Mouse (Mus musculus): ENCODE results near the gene Elmo3.

The Elmo3 gene

DNA sequence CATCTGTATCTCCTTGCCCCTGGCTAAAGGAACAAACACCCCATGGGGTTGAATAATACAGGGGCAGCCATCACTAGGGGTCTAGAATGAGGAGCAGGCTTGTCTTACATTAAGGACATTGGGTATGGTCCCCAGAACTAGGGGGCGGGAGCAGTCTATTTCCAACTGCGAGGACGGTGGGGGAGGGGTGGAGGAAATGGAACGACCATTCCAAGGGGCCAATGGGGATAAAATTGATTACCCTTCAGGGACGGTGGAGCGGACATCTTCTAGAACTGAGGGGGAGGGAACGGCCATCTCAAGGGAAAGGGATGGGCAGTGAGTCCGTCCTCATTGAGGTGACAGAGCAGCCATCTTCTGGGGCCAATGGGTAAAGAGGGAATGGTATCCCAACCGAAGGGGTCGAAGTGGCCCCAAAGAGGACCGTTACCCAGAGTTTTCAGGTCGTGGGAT lies 20.3 kb downstream of the Elmo3 start:
- DNase-seq (ENCODE audit: low read depth in 1 of 2, low spot score in 2 of 2), result no peak

DNA sequence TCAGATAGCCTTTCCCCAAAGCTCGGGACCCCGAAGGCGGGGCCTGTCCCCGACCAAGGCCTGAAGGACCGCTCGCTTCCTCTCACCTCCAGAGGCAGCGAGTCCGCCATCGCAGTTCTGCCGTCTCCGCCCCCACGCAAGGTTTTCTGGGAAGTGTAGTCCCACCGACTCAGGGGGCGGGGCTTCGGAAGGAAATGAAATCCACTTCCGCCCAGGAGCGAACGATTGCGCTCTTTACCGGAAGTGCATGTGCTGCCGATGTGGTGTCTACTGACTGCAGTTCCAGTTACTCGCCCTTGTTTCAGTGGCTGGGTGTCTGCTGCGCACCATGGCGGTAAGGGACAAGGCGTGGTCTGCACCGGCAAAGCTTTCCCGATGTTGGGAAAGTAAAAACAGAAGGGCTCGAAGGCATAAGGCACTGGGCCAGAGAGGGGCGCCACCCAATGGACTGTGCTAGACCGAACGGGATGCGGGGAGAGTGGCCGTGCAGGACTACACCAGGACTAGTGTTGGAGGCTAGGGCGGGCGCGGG lies 20.8 kb downstream of the Elmo3 start, which contains the start of the genes Lrrc29 and Tmem208:
TSS of gene Lrrc29 (minus strand) at position 138 of the 532 bp plus-strand sequence.
TSS of gene Tmem208 (plus strand) at position 214 of the 532 bp plus-strand sequence.
- DNase-seq (ENCODE audit: low read depth in 1 of 2, low spot score in 2 of 2), result peak; percentile 94

DNA sequence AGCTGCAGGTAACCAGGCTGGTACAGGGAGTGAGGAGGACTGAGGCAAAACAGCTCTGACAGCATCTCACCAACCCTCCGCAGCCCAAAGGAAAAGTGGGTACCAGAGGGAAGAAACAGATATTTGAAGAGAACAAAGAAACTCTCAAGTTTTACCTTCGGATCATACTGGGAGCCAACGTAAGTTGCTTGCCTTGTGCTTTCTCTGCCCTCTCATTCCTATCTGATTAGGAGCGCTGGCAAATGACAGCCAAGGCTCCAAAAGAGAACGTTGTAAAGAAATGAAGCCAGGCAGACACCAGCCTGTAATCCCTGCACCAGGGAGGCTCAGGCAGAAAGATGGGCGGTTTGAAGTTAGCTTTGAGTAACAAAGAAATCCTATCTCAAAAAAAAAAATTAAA lies 21.6 kb downstream of the Elmo3 start:
- no peak for DNase-seq (ENCODE audit: low read depth in 1 of 2, low spot score in 2 of 2)

DNA sequence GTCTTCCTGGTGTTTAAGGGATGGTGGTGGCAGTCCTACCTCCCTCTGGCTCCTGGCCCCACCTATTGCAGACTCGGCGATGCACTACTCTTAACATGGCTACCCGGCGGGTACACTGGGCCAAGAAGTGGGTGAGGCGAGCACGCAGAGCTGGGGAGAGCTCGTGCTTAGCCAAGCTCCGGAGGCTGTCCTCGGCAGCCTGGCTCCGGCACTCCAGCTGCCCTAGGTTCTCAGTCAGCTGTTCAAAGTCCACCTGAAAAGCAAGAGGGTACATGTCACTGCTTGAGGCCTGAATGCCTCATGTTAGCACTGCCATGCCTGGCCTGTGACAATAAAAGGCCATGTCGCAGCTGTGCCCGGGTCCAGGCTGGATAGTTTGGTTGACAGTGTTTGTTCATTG lies 24.9 kb downstream of the Elmo3 start:
- DNase-seq (ENCODE audit: low read depth in 1 of 2, low spot score in 2 of 2), result no peak

DNA sequence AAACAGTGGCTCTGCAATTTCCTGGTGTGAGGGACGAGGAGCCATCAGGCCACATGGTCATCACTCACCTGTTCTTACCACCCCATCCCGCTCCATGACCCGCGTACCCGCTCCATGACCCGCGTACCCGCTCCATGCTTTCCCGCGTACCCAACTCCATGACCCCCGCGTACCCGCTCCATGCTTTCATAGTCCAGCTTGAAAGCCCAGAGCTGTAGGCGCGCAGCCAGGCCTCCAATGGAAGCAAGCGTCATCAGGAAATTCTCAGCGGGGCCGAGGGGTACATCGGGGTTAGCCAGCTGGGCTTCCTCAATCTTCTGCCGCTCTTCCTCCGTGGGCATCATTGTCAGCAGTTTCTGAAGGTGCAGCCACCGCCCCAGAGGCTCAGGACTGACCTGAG lies 26.1 kb downstream of the Elmo3 start:
- DNase-seq (ENCODE audit: low read depth in 1 of 2, low spot score in 2 of 2), result no peak

DNA sequence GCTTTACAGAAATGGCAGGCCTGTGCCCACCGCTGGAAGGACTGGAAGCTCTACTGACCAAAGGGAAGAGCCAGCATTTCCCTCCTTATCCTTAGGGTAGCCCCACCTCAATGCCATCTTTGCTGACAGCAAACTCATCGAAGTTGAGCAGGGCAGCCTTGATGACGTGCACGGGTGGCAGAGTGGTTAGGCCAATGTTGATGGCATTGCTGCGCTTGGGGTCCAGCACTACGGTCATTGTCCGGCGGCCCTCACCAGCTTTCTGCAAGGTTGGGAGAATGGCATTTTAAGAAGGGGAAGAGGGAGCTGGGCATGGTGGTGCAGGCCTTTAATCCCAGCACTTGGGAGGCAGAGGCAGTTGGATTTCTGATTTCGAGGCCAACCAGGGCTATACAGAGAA lies 26.5 kb downstream of the Elmo3 start:
- no peak for DNase-seq (ENCODE audit: low read depth in 1 of 2, low spot score in 2 of 2)

DNA sequence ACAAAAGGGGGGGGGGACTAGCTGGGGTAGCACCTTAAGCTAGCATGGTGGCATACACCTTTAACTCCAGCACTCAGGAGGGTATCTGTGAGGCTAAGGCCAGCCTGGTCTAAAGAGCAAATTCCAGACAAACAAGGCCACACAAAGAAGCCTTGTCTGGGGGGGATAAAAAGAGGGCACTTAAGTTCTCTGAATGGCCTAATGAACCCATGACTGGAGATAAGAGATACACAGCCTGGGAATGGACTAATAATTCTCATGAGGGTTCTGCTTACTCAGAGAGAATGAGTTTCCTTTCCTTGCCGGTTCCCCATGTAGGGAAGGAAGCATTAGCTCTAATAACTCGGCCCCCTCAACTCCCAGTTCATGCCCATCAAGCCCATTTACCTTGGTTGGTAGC lies 27.1 kb downstream of the Elmo3 start:
- DNase-seq (ENCODE audit: low read depth in 1 of 2, low spot score in 2 of 2), result no peak

DNA sequence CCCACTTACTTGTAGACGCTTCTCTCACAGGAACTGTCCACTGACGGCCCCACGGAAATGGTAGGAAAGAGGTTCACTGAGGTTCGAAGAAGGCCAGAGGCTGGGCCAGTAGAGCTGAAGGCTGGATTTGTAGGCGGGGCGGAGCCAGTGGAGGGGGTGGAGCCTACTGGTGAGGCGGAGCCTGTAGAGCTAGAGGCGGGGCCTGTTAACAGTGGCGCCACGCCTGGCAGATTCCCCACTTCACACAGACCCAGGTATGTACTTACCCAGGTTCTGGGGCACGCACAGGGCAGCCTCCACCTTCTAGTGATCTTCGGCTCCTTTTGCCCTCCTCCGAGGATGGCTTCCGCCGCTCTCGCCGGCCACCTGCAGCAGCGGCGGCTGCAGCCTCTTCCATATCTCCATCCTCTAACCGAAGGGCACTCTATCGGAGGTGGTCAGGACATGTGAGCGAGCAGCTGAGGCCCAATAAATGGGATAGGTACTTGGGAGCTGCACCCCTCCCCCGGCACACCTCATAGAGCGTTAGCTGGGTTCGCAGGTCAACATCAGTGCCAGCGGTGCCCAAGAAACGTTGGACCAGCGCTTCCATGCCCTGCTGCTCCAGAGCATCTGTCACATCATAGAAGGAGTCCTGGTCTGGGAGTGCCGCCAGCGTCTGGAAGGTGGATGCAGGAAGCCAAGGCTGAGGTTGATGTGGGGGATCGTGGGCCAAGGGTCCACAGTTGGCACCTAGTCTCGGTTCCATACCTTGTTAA lies 31.2 kb downstream of the Elmo3 start:
- no peak for DNase-seq (ENCODE audit: low read depth in 1 of 2, low spot score in 2 of 2)

DNA sequence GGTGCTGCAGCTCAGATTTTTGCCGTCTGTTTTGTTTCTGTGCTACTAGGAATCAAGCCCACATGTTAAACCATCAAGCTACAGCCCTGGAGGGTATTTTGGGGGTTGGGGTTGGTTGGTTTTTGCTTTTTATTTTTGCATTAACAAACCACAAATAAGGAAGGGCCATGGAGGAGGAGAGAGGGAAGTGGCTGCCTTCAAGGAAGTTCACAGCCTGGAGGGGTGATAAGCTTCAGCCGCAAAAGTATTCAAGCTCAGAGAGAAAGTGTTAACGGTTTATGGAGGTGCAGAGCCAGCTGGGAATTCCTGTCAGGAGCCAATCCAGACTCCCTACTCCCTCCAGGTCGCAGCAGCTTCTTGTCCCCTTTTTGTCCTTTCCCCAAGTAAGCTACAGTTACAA lies 33.6 kb downstream of the Elmo3 start:
- DNase-seq (ENCODE audit: low read depth in 1 of 2, low spot score in 2 of 2), result no peak

DNA sequence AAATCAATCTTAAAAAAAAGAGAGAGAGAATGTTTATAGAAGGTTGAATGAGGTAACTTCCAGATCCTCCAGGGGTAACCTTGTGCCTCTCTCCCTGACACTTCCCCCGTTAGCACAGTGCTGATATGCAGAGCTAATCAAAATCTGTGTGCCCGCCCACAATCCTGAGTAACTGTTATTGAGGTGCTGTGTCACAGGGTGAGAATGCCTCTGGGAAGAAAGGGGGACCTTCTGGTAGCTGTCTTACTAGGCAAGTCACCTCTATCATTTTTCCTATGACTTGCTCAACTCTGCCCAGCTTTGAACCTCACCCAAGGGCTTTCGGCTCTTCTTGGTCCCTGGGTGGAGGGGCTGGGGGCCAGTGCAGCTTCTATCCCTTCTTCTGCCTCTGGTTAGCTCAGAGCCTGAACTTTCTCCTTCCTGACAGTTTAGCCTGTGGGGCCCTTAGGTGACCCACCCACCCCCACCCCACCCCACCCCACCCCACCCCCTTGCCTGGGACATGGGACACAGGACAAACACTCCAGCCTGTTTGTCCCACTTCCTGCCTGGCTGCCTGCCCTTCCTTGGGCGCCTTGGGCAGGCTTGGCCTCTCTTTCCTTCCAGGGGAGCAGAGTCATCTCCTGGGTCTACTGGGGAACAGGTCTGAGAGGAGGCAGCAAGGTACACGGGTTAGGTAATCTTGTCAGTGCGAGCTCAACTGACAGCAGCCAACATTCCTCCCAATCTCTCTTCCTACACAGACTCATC lies 34.7 kb downstream of the Elmo3 start:
- DNase-seq (ENCODE audit: low read depth in 1 of 2, low spot score in 2 of 2), result no peak

DNA sequence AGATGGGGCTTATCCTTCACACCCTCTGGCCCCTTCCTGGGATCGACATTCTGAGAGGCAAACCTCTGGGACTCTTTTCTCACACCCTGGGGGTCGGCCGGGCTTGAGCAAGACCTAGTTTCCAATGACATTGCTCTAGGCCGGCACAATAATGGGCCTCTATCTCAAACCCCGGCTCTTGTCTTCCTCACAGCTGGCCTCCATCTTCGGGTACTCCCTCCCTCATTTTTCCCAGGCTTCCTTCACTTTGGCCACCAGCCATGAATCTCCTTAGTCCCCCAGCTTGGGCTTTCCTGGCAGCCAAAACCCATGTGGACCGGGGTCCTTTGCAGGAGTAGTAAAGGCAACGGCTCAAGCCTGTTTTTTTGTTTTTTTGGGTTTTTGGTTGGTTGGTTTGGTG lies 36.0 kb downstream of the Elmo3 start:
- DNase-seq (ENCODE audit: low read depth in 1 of 2, low spot score in 2 of 2), result no peak

DNA sequence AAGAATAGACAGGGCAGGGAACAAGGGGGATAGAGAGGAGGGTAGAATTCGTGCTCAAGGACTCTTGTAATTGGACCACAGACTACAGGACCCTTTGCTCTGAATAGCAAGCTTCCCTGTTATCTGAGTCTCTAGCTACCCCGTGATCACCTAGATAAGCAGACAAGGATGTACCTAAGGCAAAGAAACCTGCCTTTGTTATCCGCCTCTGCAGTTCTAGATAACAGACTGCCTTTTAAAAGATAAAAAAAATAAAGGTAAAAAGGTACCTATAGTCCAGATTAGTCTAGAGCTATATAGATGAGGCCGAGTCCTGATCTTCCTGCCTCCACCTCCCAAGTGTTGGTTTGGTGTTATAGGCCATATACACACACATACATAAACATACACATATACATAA lies 37.4 kb downstream of the Elmo3 start:
- no peak for DNase-seq (ENCODE audit: low read depth in 1 of 2, low spot score in 2 of 2)

DNA sequence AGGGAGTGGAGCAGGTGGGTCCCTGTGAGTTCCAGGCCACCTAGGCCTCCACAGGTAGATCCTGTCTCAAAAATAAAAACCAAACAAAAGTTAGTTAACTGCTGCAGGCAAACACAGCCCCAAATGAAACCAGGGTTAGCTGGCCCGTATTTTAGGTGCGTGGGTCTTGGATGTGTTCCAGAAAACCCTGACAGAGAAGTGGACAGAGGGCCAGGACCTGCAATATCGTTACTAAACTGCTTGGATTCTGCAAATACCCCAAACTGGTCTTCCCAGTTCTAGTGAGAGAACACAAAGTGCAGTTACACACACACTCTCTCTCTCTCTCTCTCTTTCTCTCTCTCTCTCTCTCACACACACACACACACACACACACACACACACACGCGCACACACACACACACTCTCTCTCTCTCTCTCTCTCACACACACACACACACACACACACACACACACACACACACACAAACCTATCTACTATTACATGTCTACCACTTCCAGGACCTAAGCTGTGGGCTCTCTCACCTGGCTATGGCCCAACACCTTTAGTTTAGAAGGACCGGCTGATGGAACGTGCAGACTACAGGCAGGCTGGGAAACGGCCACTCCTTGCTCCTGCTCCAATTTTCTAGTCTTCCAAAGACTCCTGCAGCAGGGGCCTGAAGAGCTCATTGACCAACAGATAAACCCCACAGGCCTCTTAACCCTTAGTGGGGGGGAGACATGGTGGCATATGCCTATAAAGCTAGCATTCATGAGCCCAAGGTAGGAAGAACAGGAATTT lies 38.6 kb downstream of the Elmo3 start:
- DNase-seq (ENCODE audit: low read depth in 1 of 2, low spot score in 2 of 2), result no peak

DNA sequence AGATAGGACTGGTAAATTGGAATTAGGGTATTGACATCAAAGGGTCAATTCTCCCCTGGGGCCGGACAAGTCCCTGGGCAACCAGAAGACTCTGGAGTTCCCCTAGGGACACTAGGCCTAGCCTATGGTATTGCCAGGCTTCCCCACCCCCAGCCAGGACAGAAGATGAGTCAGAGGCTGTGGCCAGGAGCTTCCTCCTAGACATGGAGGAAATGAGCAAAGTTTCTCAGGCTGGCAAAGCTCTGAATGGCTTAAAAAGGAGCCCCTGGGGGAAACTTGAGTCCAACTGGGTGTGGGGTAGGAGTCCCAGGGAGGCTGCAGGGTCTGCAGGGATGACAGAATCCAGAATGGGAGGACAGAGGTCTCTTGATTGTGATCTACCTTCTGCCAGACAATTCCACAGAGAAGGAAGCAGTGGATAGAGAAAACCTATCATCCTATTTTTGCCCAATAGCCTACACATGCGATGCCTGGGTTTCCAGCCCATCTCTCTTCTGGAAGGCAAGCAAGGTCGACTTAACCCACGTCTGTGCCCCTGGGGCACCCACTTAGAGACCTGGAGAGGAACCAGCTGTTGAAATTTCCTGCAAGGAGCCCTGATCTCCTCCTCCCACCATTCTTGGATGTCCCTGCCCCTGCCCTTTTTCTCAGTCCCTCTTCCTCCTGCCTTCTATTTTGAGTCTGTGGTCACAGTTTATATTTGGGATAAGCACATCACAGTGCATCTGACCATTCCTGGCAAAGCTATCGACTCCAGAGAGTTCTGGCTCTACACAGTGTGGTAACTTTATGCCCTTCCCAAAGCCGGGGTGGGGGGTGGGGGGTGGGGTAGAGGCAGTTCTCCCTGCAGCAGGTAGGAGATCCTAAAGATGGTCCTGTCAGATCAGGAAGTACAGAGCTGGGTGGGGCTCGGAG lies 39.9 kb downstream of the Elmo3 start:
- peak; percentile 55 to 60 for DNase-seq (ENCODE audit: low read depth in 1 of 2, low spot score in 2 of 2)

DNA sequence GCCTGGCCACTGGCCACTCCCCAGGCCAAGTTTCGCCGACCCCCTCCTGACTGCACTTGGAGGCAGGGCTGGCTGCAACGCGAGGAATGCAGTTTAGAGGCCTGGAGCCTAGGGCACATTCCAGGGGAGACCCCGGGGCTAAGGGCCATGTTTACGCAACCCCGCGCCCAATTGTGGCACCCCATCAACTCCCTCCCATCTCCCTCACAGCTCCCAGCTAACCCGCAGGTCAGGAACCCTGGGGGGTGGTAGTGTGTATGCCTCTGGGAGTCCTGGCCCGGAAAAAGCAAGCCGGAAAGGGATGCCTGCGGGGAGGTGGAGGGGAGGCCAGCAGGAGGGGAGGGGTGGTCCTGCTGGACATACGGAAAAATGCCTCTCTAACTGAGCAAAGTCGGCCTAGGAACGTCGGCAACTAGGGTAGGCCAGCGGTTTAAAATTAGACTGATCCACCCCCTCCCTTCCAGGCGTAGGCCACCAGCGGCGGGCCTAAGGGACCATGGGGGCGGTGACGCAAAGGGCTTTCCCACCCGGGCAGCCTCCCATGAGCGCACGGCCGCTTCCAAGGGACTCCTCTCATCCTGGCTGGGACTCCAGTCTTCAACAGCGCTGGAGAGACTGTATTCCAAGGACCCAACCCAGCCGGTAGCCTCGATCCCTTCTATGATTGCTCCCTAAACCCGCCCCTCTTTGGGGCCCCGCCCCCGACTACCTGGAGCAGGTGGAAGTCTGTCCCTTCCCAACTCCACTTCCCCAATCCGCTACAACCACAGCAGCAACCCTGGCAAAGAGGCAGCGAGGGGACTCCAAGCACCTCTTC lies 41.4 kb downstream of the Elmo3 start:
- no peak for DNase-seq (ENCODE audit: low read depth in 1 of 2, low spot score in 2 of 2)

DNA sequence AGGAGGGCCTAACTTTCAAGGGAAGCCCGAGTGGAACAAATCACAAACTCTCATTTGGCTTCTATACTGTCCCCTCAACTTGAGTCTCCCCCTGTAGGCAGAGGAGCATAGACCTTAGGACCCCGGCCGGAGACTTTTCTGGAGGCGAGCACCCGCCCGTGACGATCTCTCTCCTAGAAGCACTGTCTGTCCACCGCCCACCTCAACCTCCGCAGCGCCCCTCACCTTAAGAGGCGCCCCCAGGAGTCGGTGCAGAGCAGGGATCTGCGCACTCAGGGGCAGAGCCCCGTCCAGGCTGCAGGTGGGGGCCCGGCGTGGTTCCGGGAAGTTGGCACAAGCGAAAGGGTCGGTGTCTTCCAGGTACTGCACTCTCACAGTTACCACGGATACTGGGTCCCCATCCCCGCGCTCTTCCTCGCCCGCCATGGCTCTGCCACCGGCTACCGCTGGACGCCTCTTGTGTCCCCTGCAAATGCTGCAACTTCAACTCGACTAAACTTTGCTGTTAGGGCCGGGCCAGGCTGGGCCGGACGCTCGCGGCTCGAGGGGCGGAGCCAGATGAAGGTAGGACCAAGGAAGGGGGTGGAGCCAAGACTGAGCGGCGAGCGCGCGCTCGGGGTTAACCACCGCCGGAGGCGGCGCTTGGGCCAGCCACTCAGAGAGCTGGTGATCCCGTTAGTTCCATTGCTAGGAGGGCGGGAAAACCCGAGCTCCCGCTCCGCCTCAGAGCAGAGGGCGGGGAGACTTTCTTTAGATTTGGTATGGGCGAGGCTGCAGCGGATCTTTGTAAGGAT lies 42.2 kb downstream of the Elmo3 start, which contains the start of gene Fhod1:
TSS of gene Fhod1 (minus strand) at position 526 of the 794 bp plus-strand sequence.
- peak; percentile 77 to 82 for DNase-seq (ENCODE audit: low read depth in 1 of 2, low spot score in 2 of 2)

DNA sequence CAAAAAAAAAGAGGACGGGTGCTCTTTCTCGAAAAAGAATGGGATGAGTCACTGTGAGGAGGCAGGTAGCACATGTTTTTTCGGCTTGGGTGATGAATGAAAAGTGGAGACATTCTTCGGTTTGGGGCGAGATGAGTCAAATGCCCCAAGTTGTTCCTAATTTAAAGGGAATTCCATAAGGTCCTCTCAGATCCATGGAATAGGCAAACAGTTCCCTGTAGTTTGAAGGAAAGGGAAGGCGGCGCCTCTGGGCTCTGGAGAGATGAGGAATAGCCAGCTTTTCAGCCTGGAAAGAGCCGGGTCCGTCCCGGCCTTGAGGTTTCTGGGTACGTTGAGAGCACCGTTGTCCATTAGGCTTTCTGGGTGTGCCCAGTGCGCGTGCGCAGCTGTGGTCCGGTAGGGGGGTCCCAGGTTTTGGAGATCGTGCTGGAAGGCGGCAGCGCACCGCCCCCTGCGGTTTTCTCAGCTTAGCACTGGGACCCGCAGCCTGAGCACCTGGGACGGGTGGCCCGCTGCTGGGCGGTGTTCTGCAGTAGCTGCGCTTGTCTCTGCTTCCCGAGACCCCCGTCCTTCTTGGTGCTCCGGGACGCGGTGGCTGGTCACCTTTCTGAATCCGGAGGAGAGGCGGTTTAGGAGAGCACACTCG lies 43.2 kb downstream of the Elmo3 start, which contains the start of gene Slc9a5:
TSS of gene Slc9a5 (plus strand) at position 394 of the 646 bp plus-strand sequence.
- no peak for DNase-seq (ENCODE audit: low read depth in 1 of 2, low spot score in 2 of 2)
